Mouse (Mus musculus) NIH3T3 (cell line): ENCODE data around the gene Rdx.
A peak's percentile ranks its signal among the peaks of the same experiment; 100 is the strongest.

ENCODE experiments used
- DNase-seq: peaks from one replicate; pipeline ENCODE4 v3.0.0-alpha.2; 2012; ENCODE audit warnings: low read depth

Gene Rdx

DNA sequence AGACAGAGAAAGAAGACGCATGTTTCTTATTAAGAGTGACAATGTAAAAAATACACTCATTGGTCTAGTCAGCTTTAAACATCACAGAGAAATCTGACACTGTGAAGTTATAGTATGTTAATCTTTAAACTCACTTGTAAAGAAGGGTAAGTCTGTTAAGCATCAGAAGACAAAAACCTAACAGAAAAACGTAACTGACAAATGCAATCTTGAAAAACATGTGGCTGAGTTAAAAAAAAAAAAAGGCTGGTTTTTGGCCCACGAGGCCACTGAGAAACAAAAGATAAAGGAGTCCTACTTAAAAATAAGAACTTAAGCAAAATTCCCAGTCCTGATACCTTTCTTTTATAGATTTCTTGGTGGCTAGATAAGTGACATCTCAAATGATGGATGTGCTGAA is 63.8 kb downstream of the Rdx start:
- DNase-seq, result no peak

DNA sequence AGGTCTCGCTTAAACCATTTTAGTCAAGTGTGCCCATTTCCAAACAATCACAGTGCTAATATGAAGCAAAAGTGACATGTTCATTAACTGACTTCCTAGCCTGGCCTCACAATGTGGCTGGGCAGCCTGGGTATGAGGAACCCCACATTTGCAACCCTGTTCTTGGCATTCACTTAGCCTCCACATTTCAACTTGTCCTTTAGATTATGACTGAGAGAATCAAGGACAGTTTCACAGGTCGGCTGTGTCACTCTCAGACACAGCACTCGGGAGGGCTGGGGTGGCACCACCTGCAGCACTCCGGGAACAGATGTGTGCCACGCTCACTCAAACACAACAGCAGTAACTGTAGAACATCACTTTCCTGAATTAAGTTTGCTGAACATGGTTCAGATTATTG is 66.1 kb downstream of the Rdx start:
- DNase-seq, result no peak

DNA sequence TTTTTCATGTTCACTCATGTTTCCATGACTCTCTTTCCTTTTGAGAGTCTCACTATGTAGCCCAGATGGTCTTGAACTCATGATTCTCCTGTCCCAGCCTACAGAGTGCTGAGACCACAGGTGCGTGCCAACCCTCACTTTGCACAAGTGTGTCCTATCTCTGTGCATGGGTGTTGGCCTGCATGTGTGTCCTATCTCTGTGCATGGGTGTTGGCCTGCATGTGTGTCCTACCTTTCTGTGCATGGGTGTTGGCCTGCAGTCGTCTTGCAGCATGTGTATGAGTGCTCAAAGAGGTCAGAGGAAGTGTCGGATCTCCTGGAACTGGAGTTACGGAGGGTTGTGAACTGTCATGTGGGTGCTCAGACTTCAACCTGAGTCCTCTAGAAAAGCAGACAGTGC is 72.2 kb downstream of the Rdx start:
- DNase-seq, result no peak

DNA sequence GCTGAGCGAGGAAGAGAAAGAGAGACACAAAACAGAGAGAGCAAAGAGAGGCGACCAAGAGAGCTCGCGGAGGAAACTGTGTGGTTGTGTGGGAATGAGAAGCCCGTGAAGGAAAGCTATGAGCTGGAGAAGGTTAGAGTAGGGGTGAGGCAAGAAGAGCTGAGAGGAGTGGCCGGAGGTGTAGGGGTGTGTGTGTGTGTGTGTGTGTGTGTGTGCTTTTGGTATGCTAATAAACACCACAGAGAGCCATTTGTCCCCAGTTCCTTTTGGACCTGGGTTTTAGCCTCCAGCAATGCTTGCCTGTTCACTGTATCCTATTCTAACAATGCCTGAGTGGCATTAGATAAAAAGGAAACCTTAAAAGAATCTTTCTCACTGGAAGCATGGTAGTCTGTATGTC is 78.3 kb downstream of the Rdx start:
- DNase-seq, result no peak

DNA sequence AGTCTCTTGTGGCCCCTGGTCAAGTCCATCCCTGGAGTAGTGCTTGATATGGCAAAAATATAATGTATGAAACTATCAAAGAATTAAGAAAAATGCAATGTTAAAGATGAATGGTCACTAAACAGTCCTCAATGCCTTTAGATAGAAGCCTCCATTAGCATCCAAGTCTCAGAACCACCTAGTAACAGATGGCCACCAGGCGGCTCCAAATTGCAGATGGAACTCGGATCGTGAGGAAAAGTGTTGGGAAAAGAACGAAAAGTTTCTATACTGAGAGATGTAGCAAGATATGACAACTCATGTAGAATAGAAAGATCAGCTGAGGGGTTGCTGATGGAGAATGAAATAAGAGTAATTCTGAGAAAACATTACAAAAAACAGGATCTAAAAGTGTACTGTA is 83.4 kb downstream of the Rdx start:
- DNase-seq, result peak; percentile 25

DNA sequence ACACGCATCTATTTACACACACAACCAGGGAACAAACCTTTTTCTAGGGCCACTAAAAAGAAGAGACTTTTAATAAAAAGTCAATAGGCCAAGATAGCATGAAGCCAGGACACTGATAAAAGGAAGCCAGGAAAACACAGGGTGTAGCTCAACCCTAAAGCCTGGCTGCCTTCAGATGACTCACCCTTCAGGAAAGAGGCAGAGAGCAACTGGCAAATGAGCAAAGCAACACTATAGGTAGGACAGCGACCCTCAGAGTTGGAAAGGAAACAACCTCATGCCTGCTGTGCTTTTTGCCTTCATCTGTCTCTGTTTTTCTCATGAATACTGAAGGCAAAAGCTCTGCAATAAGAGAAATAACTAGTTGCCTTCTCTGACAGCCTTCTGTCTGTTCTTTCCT is 85.8 kb downstream of the Rdx start:
- peak; percentile 27 for DNase-seq
